Mouse (Mus musculus) cerebellum, adult 2 months (tissue): ENCODE results near the gene Tax1bp3.

Source experiments
- CTCF ChIP-seq: fragments of 200-500 bp; IDR thresholded peaks from 2 replicates; pipeline ENCODE4 v1.5.1; 2011; ENCODE audit warnings: low read depth, mild to moderate bottlenecking, control low read depth, low read length, moderate library complexity, borderline replicate concordance; ENCODE audit not compliant: insufficient read depth
- POLR2A ChIP-seq: fragments of 200-500 bp; IDR thresholded peaks from 2 replicates; pipeline ENCODE4 v1.6.1; 2011; ENCODE audit warnings: low read length, control low read depth, borderline replicate concordance; ENCODE audit not compliant: insufficient read depth

GRCm38 (mm10) chr11:73168576-73168975, 8.3 kb upstream of the Tax1bp3 start:
- TF ChIP-seq CTCF: no peak
- TF ChIP-seq POLR2A: no peak
